Mouse (Mus musculus) myocyte (in vitro differentiated cells): ENCODE measurements at regions not wholly inside any gene's neighbourhood (a gene's known extent, or its start where the extent isn't known, plus 50 kb on each side); places are given as distances from the start of the nearest gene placed in this dataset.

ENCODE experiments used
- H3K27me3 ChIP-seq: one replicate; pipeline ENCODE4 v1.6.1; 2011; ENCODE audit not compliant: control insufficient read depth, insufficient read depth, insufficient read length
- H3K36me3 ChIP-seq: one replicate; pipeline ENCODE4 v1.6.1; 2011; ENCODE audit not compliant: control insufficient read depth, insufficient read depth
- H3K4me2 ChIP-seq: one replicate; pipeline ENCODE4 v1.6.1; 2011; ENCODE audit warnings: low read depth, control low read depth
- H3K4me3 ChIP-seq: one replicate; pipeline ENCODE4 v1.5.1; 2011; ENCODE audit warnings: mild to moderate bottlenecking, control low read depth, moderate library complexity
- H3K79me2 ChIP-seq: one replicate; pipeline ENCODE4 v1.6.1; 2011; ENCODE audit not compliant: control insufficient read depth, insufficient read depth
- H3ac ChIP-seq: one replicate; pipeline ENCODE4 v1.6.1; 2011; ENCODE audit not compliant: control insufficient read depth, insufficient read length
- CEBPB ChIP-seq: IDR thresholded peaks from 2 replicates; pipeline ENCODE4 v1.6.1; 2011; ENCODE audit warnings: mild to moderate bottlenecking, moderate library complexity; ENCODE audit not compliant: poor library complexity, insufficient read depth, severe bottlenecking
- E2F4 ChIP-seq: IDR thresholded peaks from one replicate; pipeline ENCODE4 v1.6.1; 2011; ENCODE audit warnings: mild to moderate bottlenecking, control low read depth, moderate library complexity; ENCODE audit not compliant: insufficient read depth
- MAX ChIP-seq: IDR thresholded peaks from one replicate; pipeline ENCODE4 v1.6.1; 2011; ENCODE audit warnings: low read depth, mild to moderate bottlenecking, control low read depth
- MYOD1 ChIP-seq, 3 experiments: IDR thresholded peaks; one replicate each; pipeline ENCODE4 v1.6.1; 2011; ENCODE audit warnings: control low read depth in 2 of 3, low read depth in 2 of 3, mild to moderate bottlenecking in 2 of 3, moderate library complexity in 1 of 3; ENCODE audit not compliant: insufficient read length in 2 of 3, control insufficient read depth in 1 of 3
- MYOG ChIP-seq, 3 experiments: IDR thresholded peaks; one replicate each; pipeline ENCODE4 v1.6.1; 2011; ENCODE audit warnings: control low read depth in 2 of 3, low read depth in 2 of 3, mild to moderate bottlenecking in 2 of 3; ENCODE audit not compliant: insufficient read length in 2 of 3, control insufficient read depth in 1 of 3, insufficient read depth in 1 of 3
- POLR2A ChIP-seq: IDR thresholded peaks from one replicate; pipeline ENCODE4 v1.6.1; 2011; ENCODE audit warnings: low read depth, mild to moderate bottlenecking, control low read depth, moderate library complexity; ENCODE audit not compliant: insufficient read length
- POLR2AphosphoS2 ChIP-seq: IDR thresholded peaks from one replicate; pipeline ENCODE4 v1.6.1; 2011; ENCODE audit warnings: low read depth, control low read depth; ENCODE audit not compliant: insufficient read length
- REST ChIP-seq: IDR thresholded peaks from one replicate; pipeline ENCODE4 v1.6.1; 2011; ENCODE audit warnings: mild to moderate bottlenecking, control low read depth, moderate library complexity; ENCODE audit not compliant: insufficient read depth, insufficient read length
- SRF ChIP-seq: IDR thresholded peaks from one replicate; pipeline ENCODE4 v1.6.1; 2011; ENCODE audit warnings: low read depth; ENCODE audit not compliant: control insufficient read depth, insufficient read length
- TCF12 ChIP-seq: IDR thresholded peaks from one replicate; pipeline ENCODE4 v1.6.1; 2011; ENCODE audit warnings: mild to moderate bottlenecking, control low read depth; ENCODE audit not compliant: poor library complexity, insufficient read depth, severe bottlenecking
- TCF3 ChIP-seq: IDR thresholded peaks from one replicate; pipeline ENCODE4 v1.6.1; 2011; ENCODE audit warnings: low read depth, control low read depth; ENCODE audit not compliant: insufficient read length
- USF1 ChIP-seq: IDR thresholded peaks from one replicate; pipeline ENCODE4 v1.6.1; 2011; ENCODE audit warnings: low read depth, mild to moderate bottlenecking, control low read depth, moderate library complexity

- Histone ChIP-seq H3K4me3 (no peak overlapping the region), H3K79me2 (no peaks in the 10 kb centered on the region), H3K27me3 (no peaks in the 10 kb centered on the region), H3K36me3 (no peaks in the 10 kb centered on the region), H3ac (no peak overlapping the region), H3K4me2 (peak overlapping the region; percentile 38)
- TF ChIP-seq MYOD1 (IDR thresholded peaks at IDR 0.05; ENCODE audit: control insufficient read depth in 1 of 3, insufficient read length in 2 of 3, low read depth in 2 of 3) (no peak), TCF12 (no peak), MAX (no peak), SRF (no peak), TCF3 (no peak), USF1 (no peak), E2F4 (no peak), REST (no peak), POLR2AphosphoS2 (no peak), CEBPB (no peak), MYOG (IDR thresholded peaks at IDR 0.05; ENCODE audit: control insufficient read depth in 1 of 3, insufficient read depth in 1 of 3, insufficient read length in 2 of 3, low read depth in 2 of 3) (no peak), POLR2A (no peak)
Observed at GRCm38 (mm10) chr3:52896462-52896861, 120.6 kb downstream of the Cog6 start.

- no peak overlapping the region for H3ac ChIP-seq
- TF ChIP-seq POLR2A = no peak
- no peak for TF ChIP-seq E2F4
- TF ChIP-seq MYOG (IDR thresholded peaks at IDR 0.05; ENCODE audit: control insufficient read depth in 1 of 3, insufficient read depth in 1 of 3, insufficient read length in 2 of 3, low read depth in 2 of 3) = no peak
- no peak for TF ChIP-seq POLR2AphosphoS2
- no peak for TF ChIP-seq MYOD1 (IDR thresholded peaks at IDR 0.05; ENCODE audit: control insufficient read depth in 1 of 3, insufficient read length in 2 of 3, low read depth in 2 of 3)
- TF ChIP-seq MAX = no peak
- TF ChIP-seq USF1 = no peak
- TF ChIP-seq TCF12 = no peak
- TF ChIP-seq TCF3 = no peak
- TF ChIP-seq REST = no peak
- TF ChIP-seq SRF = no peak
- TF ChIP-seq CEBPB = no peak
- no peaks in the 10 kb centered on the region for H3K36me3 ChIP-seq
- H3K4me3 ChIP-seq = no peak overlapping the region
- no peaks in the 10 kb centered on the region for H3K79me2 ChIP-seq
- H3K4me2 ChIP-seq = peak overlapping the region; percentile 38
- H3K27me3 ChIP-seq = no peaks in the 10 kb centered on the region
Observed at GRCm38 (mm10) chr3:52895751-52896150, 121.3 kb downstream of the Cog6 start.

GRCm38 (mm10) chr3:52894812-52895211 lies 122.2 kb downstream of the Cog6 start:
- Histone ChIP-seq H3K36me3 (no peaks in the 10 kb centered on the region), H3K79me2 (no peaks in the 10 kb centered on the region), H3K4me3 (no peak overlapping the region), H3ac (no peak overlapping the region), H3K27me3 (no peaks in the 10 kb centered on the region), H3K4me2 (peak overlapping the region; percentile 38)
- TF ChIP-seq CEBPB (peak; percentile 55; the same call in 1 of the 2 replicates), POLR2AphosphoS2 (no peak), TCF3 (no peak)

- no peak for TF ChIP-seq USF1
- no peak for TF ChIP-seq REST
- TF ChIP-seq TCF12 = no peak
- TF ChIP-seq MYOD1 (IDR thresholded peaks at IDR 0.05; ENCODE audit: control insufficient read depth in 1 of 3, insufficient read length in 2 of 3, low read depth in 2 of 3) = no peak
- TF ChIP-seq CEBPB = no peak
- H3ac ChIP-seq = no peak overlapping the region
- H3K79me2 ChIP-seq = no peaks in the 10 kb centered on the region
- no peaks in the 10 kb centered on the region for H3K36me3 ChIP-seq
- peak overlapping the region; percentile 25 for H3K4me2 ChIP-seq
- H3K4me3 ChIP-seq = no peak overlapping the region
- H3K27me3 ChIP-seq = no peaks in the 10 kb centered on the region
Observed at GRCm38 (mm10) chr3:52889156-52889715, 127.8 kb downstream of the Cog6 start.

- no peak for TF ChIP-seq POLR2A
- no peak for TF ChIP-seq SRF
- no peak for TF ChIP-seq TCF3
- TF ChIP-seq MAX = no peak
- no peaks in the 10 kb centered on the region for H3K27me3 ChIP-seq
- H3K4me3 ChIP-seq = no peak overlapping the region
- H3K79me2 ChIP-seq = no peaks in the 10 kb centered on the region
- no peaks in the 10 kb centered on the region for H3K36me3 ChIP-seq
- no peak overlapping the region for H3K4me2 ChIP-seq
- H3ac ChIP-seq = no peak overlapping the region
Observed at GRCm38 (mm10) chr3:52881981-52882380, 135.1 kb downstream of the Cog6 start.
